Mouse (Mus musculus) lung, adult 2 months (tissue): Measurements from ENCODE around the gene Macrod2.

Experiments
- CTCF ChIP-seq: fragments of 200-500 bp; IDR thresholded peaks from 2 replicates; pipeline ENCODE4 v1.5.1; 2011; ENCODE audit warnings: mild to moderate bottlenecking, low read length, control low read depth; ENCODE audit not compliant: insufficient read depth
- POLR2A ChIP-seq: fragments of 200-500 bp; IDR thresholded peaks from 2 replicates; pipeline ENCODE4 v1.6.1; 2011; ENCODE audit warnings: low read depth, mild to moderate bottlenecking, control low read depth, low read length, borderline replicate concordance; ENCODE audit errors: extremely low read depth

DNA sequence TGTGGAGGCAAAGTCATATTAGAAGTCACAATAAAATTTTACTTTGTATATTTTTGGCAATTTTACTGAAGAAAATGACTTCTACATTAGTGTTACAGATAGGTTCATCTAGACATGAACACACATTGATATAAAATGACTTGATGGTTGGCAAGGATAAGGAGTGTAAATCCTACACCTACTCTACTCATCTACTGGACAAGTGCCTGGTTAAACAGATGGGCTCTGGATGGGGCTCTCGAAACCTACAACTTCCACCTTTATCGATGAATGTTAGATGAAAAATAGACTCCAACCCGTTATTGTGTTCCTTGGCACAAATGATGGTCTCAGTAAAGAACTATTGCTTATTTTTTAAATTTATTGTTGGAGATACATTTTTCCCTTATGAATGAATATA is 427.3 kb downstream of the Macrod2 start:
- no peak for TF ChIP-seq CTCF
- TF ChIP-seq POLR2A = no peak
